Mouse (Mus musculus) cerebellum, adult 11-12 months (tissue): ENCODE results near the gene Pih1d1.

ENCODE experiments used
- DNase-seq: peaks from one replicate; pipeline ENCODE4 v3.0.0; 2022

Pih1d1 gene

DNA sequence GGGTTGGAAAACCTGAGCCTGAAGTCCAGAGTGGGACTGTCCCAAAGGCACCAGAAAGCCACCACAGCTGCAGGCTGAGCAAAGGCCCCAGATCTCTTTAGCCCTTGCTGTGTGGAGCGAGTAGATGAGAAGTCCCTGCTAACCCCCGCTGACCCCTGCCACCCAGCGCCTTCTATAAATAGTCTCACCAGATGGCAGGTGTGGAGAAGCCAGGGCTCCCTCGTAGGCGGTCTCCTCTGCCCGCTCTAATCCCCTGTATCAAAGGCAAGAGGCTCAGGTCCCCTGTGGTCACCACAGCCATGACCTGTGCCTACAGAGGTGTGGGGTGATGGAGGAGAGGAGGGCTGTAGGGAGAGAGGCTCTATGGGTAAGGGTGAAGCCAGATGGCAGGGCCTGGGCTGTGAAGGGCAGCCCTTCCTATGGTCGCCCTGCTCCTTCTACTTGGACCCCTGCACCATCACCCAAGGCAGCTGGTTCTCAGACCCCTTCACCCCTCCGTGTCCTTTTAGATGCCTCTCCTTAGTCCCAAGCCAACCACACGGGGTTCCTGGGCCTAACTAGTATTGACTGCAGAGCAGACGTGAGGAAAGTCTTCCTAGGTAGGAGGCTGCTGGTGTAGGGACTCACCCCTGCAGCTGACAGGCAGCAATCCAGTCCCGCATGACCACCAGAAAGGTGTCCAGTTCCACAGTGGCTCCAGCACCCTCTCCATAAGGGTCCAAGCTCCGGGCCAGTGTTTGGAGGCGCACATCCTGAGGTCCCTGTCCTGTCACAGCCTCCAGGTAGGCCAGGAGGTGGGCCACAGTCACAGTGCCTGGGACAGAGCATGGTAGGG lies 41.5 kb downstream of the Pih1d1 start:
- DNase-seq: peak; percentile 78

DNA sequence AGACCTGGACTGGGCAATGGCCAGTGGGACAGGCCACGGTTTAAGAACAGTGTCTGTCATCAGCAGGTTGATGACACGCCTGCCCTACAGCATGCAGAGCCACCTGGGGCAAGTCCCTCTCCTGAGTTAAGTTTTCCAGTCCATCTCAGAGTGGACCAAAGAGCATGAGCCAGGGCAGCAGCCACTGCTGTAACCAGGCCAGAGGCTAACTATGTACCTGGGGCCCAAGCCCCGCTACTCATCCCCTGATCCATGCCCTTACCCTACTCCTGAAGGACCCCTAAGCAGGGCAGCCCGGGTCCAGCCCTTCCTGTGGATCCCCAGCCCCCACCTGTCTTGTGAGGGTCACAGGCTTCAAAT lies 42.1 kb downstream of the Pih1d1 start:
- peak; percentile 54 for DNase-seq

DNA sequence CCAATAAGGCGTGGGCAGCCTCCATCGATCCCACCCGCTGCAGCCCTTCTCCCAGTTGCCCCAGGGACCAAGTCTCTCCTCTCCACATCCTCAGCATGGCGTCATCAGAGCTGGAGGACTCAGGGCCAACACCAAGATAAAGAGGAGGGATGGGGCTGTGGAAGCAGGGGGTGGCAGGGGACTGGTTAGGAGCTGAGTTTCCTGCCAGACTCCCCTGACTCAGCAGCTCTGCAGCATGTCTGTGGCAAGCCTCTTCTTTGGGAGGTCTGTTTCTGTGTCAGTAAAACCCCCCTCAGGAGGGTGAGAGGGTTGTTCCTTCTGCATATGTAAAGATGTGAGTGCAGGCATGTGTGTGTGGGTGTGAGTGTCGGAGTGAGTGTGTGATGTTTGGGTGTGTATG lies 42.9 kb downstream of the Pih1d1 start:
- DNase-seq: peak; percentile 51

DNA sequence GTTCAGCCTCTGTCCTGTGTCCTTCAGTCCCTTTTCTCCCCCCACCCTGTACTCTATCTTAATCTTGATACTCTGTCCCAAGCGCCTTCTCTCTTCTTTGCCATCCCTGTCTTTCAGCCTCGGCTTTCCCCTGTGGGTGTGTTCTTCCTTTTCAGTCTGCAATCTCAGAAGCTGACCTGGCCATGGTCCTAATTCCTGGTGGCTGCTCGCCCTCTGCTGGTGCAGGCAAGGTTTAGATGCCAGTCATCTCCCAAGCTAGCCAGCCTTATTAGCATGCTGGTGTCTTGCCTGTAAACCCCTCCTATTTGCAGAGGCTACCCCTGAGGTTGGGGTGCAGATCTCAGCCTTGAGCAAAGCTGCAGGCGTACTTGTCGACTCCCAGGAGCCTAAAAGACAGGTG lies 44.3 kb downstream of the Pih1d1 start:
- DNase-seq: peak; percentile 92

DNA sequence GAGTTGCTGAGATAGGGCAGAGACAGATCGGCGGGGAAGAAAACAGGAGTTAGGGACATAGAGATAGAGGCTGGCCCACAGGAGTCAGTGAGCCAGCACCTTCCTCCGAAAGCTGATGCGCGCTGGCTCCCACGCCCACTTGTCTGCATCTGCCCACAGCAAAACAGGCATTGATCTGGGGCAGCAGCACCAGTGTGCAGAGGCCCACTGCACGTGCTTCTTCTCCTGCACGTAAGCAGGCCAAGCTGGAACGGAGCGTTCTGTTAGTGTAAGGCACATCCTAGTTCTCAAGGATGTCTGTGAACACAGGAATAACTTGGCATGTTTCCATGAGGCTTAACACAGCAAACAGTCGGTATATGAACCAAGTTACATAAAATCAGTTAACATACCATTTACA lies 44.9 kb downstream of the Pih1d1 start:
- peak; percentile 55 for DNase-seq

DNA sequence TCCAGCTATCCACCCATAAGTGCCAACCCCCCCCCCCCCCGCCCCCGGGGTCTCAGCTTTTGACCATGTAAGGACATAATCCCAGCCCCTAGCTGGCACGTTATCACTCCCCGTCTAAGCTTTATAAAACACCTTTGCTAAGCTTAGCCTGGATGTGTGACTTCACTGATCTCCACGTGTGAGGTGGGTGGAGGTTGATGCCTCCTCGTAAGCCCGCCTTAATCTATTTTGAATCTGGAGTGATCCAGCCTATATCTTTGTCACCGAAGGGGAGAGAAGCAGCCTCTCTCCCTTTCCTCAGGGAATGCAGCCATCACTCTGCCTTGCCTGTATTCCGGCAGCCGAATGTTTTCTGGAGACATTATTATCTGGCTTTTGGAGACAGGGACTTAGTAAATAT lies 48.6 kb downstream of the Pih1d1 start:
- no peak for DNase-seq

DNA sequence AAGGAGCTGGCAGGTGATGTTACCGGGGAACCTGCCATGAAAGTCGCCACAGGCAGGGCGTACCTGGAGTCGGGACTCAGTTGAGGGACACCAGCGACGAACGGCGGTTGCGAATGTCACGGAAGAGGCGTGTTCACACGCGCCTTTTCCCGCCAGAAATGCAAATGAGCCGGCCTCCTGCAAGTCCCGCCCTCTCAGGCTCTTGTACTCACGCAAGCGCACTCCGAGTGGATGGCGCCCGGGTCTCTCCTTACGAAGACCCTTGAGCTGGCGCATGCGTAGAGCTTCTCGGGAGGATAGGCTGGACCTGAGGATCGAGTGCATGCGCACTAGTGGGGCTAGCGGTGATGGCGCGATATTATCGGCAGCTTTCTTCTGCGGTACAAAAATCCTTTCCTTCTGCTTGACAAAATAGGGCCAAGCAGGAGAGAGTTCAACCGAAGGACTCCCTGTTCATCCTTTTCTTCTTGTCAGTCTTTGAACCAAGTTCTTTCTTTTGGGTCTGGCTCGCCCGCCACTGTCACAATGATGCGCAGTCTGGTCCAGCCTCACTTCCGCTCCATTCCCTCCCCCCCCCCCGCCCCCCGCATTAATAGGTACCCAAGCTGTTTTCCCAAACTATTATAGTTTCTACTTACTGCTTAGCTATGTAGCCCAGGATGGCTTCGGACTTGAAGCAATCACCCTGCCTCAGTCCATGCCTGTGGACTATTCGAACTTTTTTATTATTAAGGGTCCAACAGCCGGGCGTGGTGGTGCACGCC lies 50.5 kb downstream of the Pih1d1 start, which contains the start of gene Ccdc155:
Gene Ccdc155, minus strand, starts transcription at position 513 of the 764 bp plus-strand sequence.
- peak; percentile 97 for DNase-seq

DNA sequence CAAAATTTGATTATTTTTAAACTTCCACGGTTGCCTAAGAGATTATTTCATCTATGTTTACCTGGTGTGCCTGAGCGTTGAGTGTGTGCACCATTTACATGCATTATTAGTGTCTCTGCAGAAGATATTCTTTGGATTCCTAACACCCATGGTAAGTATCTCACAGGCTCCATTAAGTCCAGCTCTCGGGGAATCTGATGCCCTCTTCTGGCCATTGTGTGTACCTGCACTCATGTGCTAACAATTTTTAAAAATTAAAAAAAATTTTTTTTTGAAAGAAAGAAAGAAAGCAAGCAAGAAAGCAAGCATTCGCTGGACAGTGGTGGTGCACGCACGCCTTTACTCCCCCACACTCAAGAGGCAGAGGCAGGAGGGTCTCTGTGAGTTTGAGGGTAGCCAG lies 54.2 kb downstream of the Pih1d1 start:
- no peak for DNase-seq
